Mouse (Mus musculus) heart, postnatal 0 days (tissue): ENCODE measurements at regions not wholly inside any gene's neighbourhood (a gene's known extent, or its start where the extent isn't known, plus 50 kb on each side); places are given as distances from the start of the nearest gene placed in this dataset.

ENCODE experiments used
- ATAC-seq: fragments of 200-750 bp; cut with Nextera tagmentation; 2 replicates; pipeline ENCODE4 v1.8.0; 2017; ENCODE audit warnings: low read depth, moderate number of reproducible peaks, moderate library complexity; ENCODE audit not compliant: insufficient read depth
- DNase-seq: peaks from one replicate; pipeline ENCODE4 v3.0.0-alpha.2; 2016; ENCODE audit warnings: low spot score
- H3K27ac ChIP-seq: fragments of 300-500 bp; sonication (generic); 2 replicates; pipeline ENCODE4 v1.5.1; 2014; ENCODE audit warnings: low read depth, mild to moderate bottlenecking
- H3K27me3 ChIP-seq: fragments of 300-500 bp; sonication (generic); 2 replicates; pipeline ENCODE4 v1.6.1; 2014; ENCODE audit warnings: low read length, mixed read lengths; ENCODE audit not compliant: control insufficient read depth, insufficient read depth
- H3K36me3 ChIP-seq: fragments of 300-500 bp; sonication (generic); replicated peaks from 2 replicates; pipeline ENCODE4 v1.6.1; 2014; ENCODE audit warnings: low read length, mixed read lengths; ENCODE audit not compliant: control insufficient read depth, insufficient read depth
- H3K4me1 ChIP-seq: fragments of 300-500 bp; sonication (generic); 2 replicates; pipeline ENCODE4 v1.6.1; 2014; ENCODE audit warnings: antibody characterized with exemption; ENCODE audit not compliant: control insufficient read depth, insufficient read depth
- H3K4me2 ChIP-seq: fragments of 300-500 bp; sonication (generic); 2 replicates; pipeline ENCODE4 v1.6.1; 2014; ENCODE audit warnings: low read depth, mild to moderate bottlenecking, low read length, moderate library complexity
- H3K4me3 ChIP-seq: fragments of 300-500 bp; sonication (generic); 2 replicates; pipeline ENCODE4 v1.5.1; 2014; ENCODE audit warnings: low read depth, low read length
- H3K9ac ChIP-seq: fragments of 300-500 bp; sonication (generic); replicated peaks from 2 replicates; pipeline ENCODE4 v1.6.1; 2014; ENCODE audit warnings: low read depth, low read length, mixed read lengths
- H3K9me3 ChIP-seq: fragments of 300-500 bp; sonication (generic); replicated peaks from 2 replicates; pipeline ENCODE4 v1.6.1; 2016; ENCODE audit warnings: low read length; ENCODE audit not compliant: control insufficient read depth
- CTCF ChIP-seq: IDR thresholded peaks from 2 replicates; pipeline ENCODE4 v1.5.1; 2016; ENCODE audit warnings: antibody characterized with exemption, control low read depth, low read depth
- EP300 ChIP-seq: IDR thresholded peaks from 2 replicates; pipeline ENCODE4 v1.6.1; 2016; ENCODE audit warnings: antibody characterized with exemption, low read depth
- WGBS: fragments of 180-500 bp; shearing (Covaris S2); extraction: QIAGEN DNeasy Blood & Tissue Kit; methylation state at CpG from one replicate; pipeline ENCODE4 v1.1.7; 2014; 5-methylcytosine and 5-hydroxymethylcytosine counted together

GRCm38 (mm10) chr14:68022925-68023324 is 1271.2 kb downstream of the Synb start:
- no peak overlapping the region for H3K27ac ChIP-seq
- H3K9me3 ChIP-seq: no peaks in the 10 kb centered on the region
- no peaks in the 10 kb centered on the region for H3K36me3 ChIP-seq
- peak; percentile 14 for DNase-seq
- H3K9ac ChIP-seq: no peak overlapping the region
- no peaks in the 10 kb centered on the region for H3K27me3 ChIP-seq
- no peak for TF ChIP-seq EP300
- TF ChIP-seq CTCF: no peak
- no peak overlapping the region for H3K4me3 ChIP-seq
- no peak overlapping the region for H3K4me2 ChIP-seq
- ATAC-seq: peak; percentile 77
- no peaks in the 10 kb centered on the region for H3K4me1 ChIP-seq
- WGBS: 40% methylated on average over 10 of the region's 10 CpGs

GRCm38 (mm10) chr14:68021240-68021639 is 1272.9 kb downstream of the Synb start:
- 71% methylated on average over 7 of the region's 7 CpGs for WGBS

GRCm38 (mm10) chr14:68020769-68021168 is 1273.3 kb downstream of the Synb start:
- no peak for ATAC-seq
- Histone ChIP-seq H3K4me3 (no peak overlapping the region), H3K9me3 (no peaks in the 10 kb centered on the region), H3K27ac (no peak overlapping the region), H3K9ac (no peak overlapping the region), H3K4me1 (no peaks in the 10 kb centered on the region), H3K36me3 (no peaks in the 10 kb centered on the region), H3K4me2 (no peak overlapping the region), H3K27me3 (no peaks in the 10 kb centered on the region)
- WGBS: 76% methylated on average over 6 of the region's 6 CpGs
- TF ChIP-seq EP300: no peak
- TF ChIP-seq CTCF: no peak
- DNase-seq: no peak

More at GRCm38 (mm10) chr14:68021240-68021639, 1272.9 kb downstream of the Synb start:
- no peak overlapping the region for H3K27ac ChIP-seq
- no peak overlapping the region for H3K9ac ChIP-seq
- no peaks in the 10 kb centered on the region for H3K4me1 ChIP-seq
- ATAC-seq: no peak
- H3K9me3 ChIP-seq: no peaks in the 10 kb centered on the region
- TF ChIP-seq CTCF: no peak
- no peak for TF ChIP-seq EP300
- no peak overlapping the region for H3K4me2 ChIP-seq
- DNase-seq: no peak
- H3K27me3 ChIP-seq: no peaks in the 10 kb centered on the region
- no peak overlapping the region for H3K4me3 ChIP-seq
- no peaks in the 10 kb centered on the region for H3K36me3 ChIP-seq

GRCm38 (mm10) chr14:68018686-68019085 is 1275.4 kb downstream of the Synb start:
- Histone ChIP-seq H3K4me3 (no peak overlapping the region), H3K4me1 (no peaks in the 10 kb centered on the region), H3K36me3 (no peaks in the 10 kb centered on the region), H3K27me3 (no peaks in the 10 kb centered on the region), H3K4me2 (no peak overlapping the region), H3K9ac (no peak overlapping the region), H3K9me3 (no peaks in the 10 kb centered on the region), H3K27ac (no peak overlapping the region)
- TF ChIP-seq CTCF (no peak), EP300 (no peak)
- DNase-seq (no peak), ATAC-seq (no peak)

GRCm38 (mm10) chr14:67996790-67997417 is 1297.2 kb downstream of the Synb start:
- no peak overlapping the region for H3K9ac ChIP-seq
- DNase-seq: no peak
- H3K4me2 ChIP-seq: no peak overlapping the region
- H3K9me3 ChIP-seq: peaks cover 7% of the 10 kb centered on the region; the same call in 1 of the 2 replicates
- TF ChIP-seq CTCF (no peak), EP300 (no peak)
- H3K4me1 ChIP-seq: no peaks in the 10 kb centered on the region
- H3K4me3 ChIP-seq: no peak overlapping the region
- no peak for ATAC-seq
- H3K36me3 ChIP-seq: no peaks in the 10 kb centered on the region
- WGBS: 69% methylated on average over 7 of the region's 7 CpGs
- 0 out of 2 replicates have a peak, but pooled peaks cover 4% of the 10 kb centered on the region for H3K27me3 ChIP-seq
- no peak overlapping the region for H3K27ac ChIP-seq

GRCm38 (mm10) chr14:67993611-67994051 is 1300.5 kb downstream of the Synb start:
- H3K4me2 ChIP-seq: no peak overlapping the region; the same call in 1 of the 2 replicates
- no peak overlapping the region for H3K4me3 ChIP-seq
- H3K9ac ChIP-seq: no peak overlapping the region

More at GRCm38 (mm10) chr14:67993611-67994051, 1300.5 kb downstream of the Synb start:
- H3K27me3 ChIP-seq: 0 out of 2 replicates have a peak, but pooled peaks cover 4% of the 10 kb centered on the region
- H3K36me3 ChIP-seq: no peaks in the 10 kb centered on the region
- no peaks in the 10 kb centered on the region for H3K9me3 ChIP-seq
- no peak for ATAC-seq
- no peak for DNase-seq
- 50% methylated on average over 13 of the region's 13 CpGs for WGBS
- TF ChIP-seq CTCF: no peak
- no peak for TF ChIP-seq EP300
- no peaks in the 10 kb centered on the region for H3K4me1 ChIP-seq
- no peak overlapping the region for H3K27ac ChIP-seq
